Mouse (Mus musculus) thymus, postnatal 36 days (tissue): ENCODE measurements at regions not wholly inside any gene's neighbourhood (a gene's known extent, or its start where the extent isn't known, plus 50 kb on each side); places are given as distances from the start of the nearest gene placed in this dataset.

Source experiments
- DNase-seq, 2 experiments: peaks; one replicate each; pipeline ENCODE4 v3.0.0; 2022; ENCODE audit warnings: mixed read lengths in 2 of 2

DNA sequence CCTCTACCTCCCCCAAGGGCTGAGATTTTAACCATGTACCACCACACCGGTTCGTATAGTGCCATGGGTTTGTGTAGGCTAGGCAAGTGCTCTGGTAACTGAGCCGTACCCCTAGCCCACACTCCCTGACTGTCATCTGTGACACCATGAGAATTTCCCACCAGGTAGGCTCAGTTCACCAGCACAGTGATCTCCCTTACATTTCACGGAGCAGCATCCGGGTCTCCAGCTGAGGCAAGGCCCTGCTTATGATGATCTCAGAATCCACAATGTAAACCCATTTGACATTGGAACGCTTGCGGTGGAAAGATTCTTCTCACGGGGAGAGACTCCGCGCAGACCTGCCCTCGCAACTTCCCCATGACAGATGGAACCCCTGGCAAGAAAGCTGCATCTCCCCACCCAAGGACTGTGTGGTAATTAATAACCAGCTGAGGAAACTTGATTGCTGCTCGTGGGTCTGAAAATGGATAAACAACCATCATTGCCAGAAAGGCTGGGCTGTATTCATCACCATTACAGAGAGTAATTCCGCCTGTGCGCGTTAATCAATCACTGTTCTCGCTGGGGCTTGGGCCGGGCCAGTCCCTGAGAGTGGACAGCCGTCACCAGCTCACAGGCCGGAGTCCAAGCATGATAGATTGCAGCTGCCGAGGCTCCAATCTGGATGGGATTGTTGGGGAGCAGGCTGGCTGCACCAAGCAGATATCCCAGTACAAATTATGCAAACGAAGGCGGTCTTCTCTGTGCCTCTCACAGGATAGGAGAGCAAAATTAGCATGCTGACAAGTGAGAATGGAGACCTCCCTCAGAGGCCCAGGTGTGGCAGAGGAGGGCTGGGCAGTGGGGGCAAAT lies 492.3 kb downstream of the Fam19a5 start:
- no peak for DNase-seq

GRCm38 (mm10) chr15:88037606-88038005 lies 493.5 kb downstream of the Fam19a5 start:
- DNase-seq, result no peak

DNA sequence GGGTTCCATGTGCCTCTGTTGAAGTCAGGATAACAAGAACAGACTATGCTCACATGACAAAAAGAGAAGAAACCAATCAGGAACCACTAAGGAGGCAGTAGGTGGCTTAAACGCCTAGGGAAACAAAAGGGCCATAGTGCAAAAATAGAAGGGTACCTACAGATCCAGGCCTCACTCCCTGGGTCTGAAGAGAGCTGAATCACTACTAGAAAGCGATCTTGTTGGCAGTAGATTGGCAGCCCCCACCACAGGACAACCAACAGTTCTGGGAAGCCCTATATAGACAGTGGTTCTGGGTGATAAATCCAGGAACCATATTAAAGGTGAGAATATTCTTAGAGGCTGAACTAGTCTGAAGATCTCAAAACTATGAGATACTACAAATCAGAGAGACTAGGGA lies 498.7 kb downstream of the Fam19a5 start:
- no peak for DNase-seq

DNA sequence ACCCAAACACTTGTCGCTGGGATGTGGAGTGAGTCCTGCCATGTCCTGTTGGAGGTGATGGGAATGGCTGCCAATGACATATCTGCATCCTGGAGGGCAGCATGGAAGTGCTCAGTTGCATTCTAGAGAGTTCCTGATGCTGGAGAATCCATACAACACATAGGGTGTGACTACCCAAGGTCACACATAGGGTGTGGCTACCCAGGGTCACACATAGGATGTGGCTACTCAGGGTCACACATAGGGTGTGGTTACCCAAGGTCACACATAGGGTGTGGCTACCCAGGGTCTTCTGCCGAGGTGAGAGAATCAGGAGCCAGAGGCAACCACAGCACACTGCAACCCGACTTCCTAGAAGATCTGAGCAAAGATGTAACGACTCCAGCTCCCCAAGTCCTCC lies 514.0 kb downstream of the Fam19a5 start:
- no peak for DNase-seq

- no peak for DNase-seq
Observed at GRCm38 (mm10) chr15:88060935-88061334, 516.8 kb downstream of the Fam19a5 start.

GRCm38 (mm10) chr15:88063041-88063440 lies 518.9 kb downstream of the Fam19a5 start:
- DNase-seq, result no peak

- DNase-seq, result no peak
Observed at GRCm38 (mm10) chr15:88068476-88068875, 524.4 kb downstream of the Fam19a5 start.

- DNase-seq, result no peak
Observed at GRCm38 (mm10) chr15:88072676-88073075, 527.4 kb upstream of the Zdhhc25 start.

DNA sequence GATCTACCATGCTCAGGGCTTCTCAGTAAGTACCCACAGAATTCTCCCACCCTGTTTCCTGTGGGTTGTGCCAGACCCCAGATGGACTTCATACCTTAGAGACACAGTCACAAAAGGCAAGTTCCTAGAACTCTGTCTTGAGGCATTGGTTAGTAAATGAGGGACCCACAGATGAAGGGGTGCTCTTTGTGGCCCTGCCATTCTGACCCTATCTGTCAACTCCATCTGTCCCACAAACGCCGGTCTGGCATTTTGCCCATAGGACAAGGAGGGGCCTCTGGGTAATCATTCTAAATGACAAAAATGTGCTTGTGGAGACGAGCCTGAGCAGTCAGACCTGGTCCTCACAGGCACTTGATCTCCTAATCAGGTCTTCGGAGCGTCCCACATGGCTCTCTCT lies 516.2 kb upstream of the Zdhhc25 start:
- DNase-seq, result no peak

DNA sequence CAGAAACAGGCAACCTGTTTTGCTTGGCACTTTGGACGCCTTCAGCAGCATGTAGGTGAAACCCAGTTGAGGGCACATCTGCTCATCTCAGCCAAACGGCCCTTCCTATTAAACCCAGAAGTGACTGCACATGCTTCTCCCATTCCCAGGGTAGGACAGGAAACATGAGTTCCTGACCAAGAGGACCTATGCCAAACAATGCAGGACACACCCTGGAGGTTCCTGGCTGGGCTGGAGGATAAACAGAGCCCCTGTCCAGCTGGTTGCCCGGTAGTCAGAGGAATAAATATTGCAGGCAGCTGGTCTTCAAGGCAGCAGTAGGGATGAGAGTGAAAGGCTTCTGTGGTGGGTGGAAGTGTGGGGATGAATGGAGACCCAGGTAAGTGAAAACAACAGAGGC lies 514.5 kb upstream of the Zdhhc25 start:
- no peak for DNase-seq

- DNase-seq, result no peak
Observed at GRCm38 (mm10) chr15:88089486-88089885, 510.6 kb upstream of the Zdhhc25 start.

GRCm38 (mm10) chr15:88091390-88091789 lies 508.7 kb upstream of the Zdhhc25 start:
- no peak for DNase-seq

- DNase-seq, result no peak
Observed at GRCm38 (mm10) chr15:88120376-88120775, 479.7 kb upstream of the Zdhhc25 start.

GRCm38 (mm10) chr15:88123907-88124523 lies 476.1 kb upstream of the Zdhhc25 start:
- DNase-seq, result no peak

DNA sequence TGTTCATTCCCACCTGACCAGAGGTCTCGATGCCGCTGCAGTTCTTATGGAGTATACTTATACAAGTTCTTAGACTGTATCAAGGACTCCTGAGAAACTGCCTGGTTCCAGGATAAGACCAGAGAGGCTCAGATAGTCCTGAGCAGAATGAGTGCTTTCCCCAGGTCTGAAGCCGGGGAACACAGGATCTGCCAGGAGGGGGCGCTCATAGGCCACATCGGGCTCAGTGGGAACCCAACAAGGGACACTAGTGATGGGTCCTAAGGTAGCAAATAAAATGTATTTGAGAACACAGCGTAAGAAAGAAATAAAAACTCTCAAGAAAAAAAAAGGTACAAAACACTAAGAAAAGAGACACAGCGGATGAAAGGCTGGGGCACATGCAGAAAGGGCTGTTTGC lies 454.0 kb upstream of the Zdhhc25 start:
- DNase-seq, result no peak

GRCm38 (mm10) chr15:88151199-88151598 lies 448.9 kb upstream of the Zdhhc25 start:
- no peak for DNase-seq

GRCm38 (mm10) chr15:88159618-88160170 lies 440.4 kb upstream of the Zdhhc25 start:
- no peak for DNase-seq

- no peak for DNase-seq
Observed at GRCm38 (mm10) chr15:88160291-88160690, 439.8 kb upstream of the Zdhhc25 start.

- DNase-seq, result no peak
Observed at GRCm38 (mm10) chr15:88163438-88163837, 436.7 kb upstream of the Zdhhc25 start.

DNA sequence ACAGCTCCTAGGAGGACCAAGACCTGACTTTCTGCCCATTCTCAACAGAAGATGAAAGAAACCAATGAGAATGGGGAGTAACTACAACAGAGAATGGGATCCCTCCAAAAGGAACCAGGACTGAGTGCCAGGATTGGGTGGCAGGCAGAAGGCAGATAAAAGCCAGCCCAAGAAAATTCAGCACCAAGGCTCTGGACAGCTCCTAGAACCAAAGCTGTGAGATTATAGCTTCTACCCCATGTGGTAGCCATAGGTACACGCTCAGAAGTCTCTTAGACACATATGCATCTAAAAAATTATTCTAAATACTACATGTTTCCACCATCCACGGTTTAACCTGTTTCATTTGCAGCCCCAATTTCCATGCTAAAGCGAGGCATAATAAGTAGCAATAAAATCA lies 425.8 kb upstream of the Zdhhc25 start:
- no peak for DNase-seq

DNA sequence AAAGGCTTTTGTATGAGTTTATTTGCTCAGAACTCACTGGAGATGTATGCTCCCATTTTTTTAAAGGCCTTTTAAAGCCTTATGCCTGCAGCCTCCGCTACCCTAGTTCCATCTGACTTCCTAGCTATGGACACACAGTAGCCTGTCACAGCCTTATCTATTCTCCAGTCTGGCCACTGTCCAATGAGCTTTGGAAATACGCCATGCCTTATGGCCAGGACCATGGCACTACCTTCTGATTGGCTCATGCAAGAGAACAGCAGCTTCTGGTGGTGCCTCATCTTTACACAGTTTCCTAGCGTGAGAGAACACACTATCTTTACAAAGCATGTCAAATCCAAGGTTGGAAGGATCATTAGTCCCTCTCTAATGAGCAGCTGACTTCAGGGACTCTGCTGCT lies 424.1 kb upstream of the Zdhhc25 start:
- no peak for DNase-seq

DNA sequence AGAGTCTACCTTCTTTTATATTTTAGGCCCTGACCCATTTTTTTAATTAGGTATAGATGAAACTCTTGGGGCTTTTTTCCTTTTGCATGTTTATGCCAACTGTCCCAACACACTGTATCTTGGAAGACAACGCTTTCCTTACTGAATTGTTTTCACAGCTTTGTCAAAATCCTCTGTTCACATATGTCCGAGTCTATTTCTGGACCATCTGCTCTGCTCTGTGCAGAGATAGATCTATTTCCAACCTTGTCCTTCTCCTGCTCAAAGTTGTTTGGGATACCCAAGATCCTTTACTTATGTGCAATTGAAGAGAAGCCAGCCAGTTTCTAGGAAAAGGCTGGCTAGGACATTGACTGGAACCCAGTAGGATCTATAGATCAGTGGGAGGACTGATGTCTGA lies 403.6 kb upstream of the Zdhhc25 start:
- no peak for DNase-seq

- DNase-seq, result no peak
Observed at GRCm38 (mm10) chr15:88202736-88203135, 397.4 kb upstream of the Zdhhc25 start.

DNA sequence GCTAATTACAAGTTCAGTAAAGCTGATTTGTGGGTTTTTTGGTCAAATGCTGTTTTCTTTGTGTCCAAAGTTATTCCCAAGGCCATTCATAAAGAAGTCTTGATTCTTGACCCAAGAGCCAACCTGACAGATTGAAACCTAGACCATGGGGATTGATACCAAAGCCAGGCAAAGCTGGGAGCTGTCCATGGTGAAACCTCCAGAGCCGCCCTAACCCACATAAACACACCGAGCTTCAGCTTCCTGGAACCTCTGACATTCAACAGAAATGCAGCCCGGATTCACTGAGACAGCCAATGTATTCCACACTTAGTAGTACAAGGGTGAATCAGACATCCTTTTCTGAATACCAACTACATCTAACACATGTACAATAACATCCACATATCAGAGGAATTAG lies 386.7 kb upstream of the Zdhhc25 start:
- DNase-seq, result no peak
